Mouse (Mus musculus): ENCODE measurements around the gene Swsap1. TPM values are rescaled to one million over a fixed set of nuclear protein-coding genes. Genes with fewer than 3 reads are reported as not detected.

Swsap1 gene
- polyA plus RNA-seq, 1 experiment from 2014 or later = 8.1 TPM

Other genes starting within 250 kb of the Swsap1 start
- gene Ldlr, start 232.3 kb upstream of the Swsap1 start, polyA plus RNA-seq (2016; fragmentation: Nextera tagmentation; extraction: Ambion mirVana) = 52.2 and 58.9 TPM in 2 replicates
- 146 and 175 TPM in 2 replicates for gene Spc24, start 195.5 kb upstream of the Swsap1 start, polyA plus RNA-seq (2016; fragmentation: Nextera tagmentation; extraction: Ambion mirVana)
- gene Kank2, start 157.0 kb upstream of the Swsap1 start, polyA plus RNA-seq (2016; fragmentation: Nextera tagmentation; extraction: Ambion mirVana) = 8.6 and 9.5 TPM in 2 replicates
- 0.47 and 0.83 TPM in 2 replicates for gene Angptl8, start 120.2 kb upstream of the Swsap1 start, polyA plus RNA-seq (2016; fragmentation: Nextera tagmentation; extraction: Ambion mirVana)
- 22.0 and 23.5 TPM in 2 replicates for gene Dock6, start 103.1 kb upstream of the Swsap1 start, polyA plus RNA-seq (2016; fragmentation: Nextera tagmentation; extraction: Ambion mirVana)
- gene Rab3d, start 37.6 kb upstream of the Swsap1 start, polyA plus RNA-seq (2016; fragmentation: Nextera tagmentation; extraction: Ambion mirVana) = 8.3 and 9.7 TPM in 2 replicates
- gene Ccdc159, start 28.3 kb upstream of the Swsap1 start, polyA plus RNA-seq (2016; fragmentation: Nextera tagmentation; extraction: Ambion mirVana) = 4.2 and 4.6 TPM in 2 replicates
- gene Tmem205, start 28.2 kb upstream of the Swsap1 start, polyA plus RNA-seq (2016; fragmentation: Nextera tagmentation; extraction: Ambion mirVana) = 39.0 and 39.2 TPM in 2 replicates
- gene Plppr2, start 18.7 kb upstream of the Swsap1 start, polyA plus RNA-seq (2016; fragmentation: Nextera tagmentation; extraction: Ambion mirVana) = 14.7 and 22.4 TPM in 2 replicates
- gene Epor, start 7.8 kb downstream of the Swsap1 start, polyA plus RNA-seq (2016; fragmentation: Nextera tagmentation; extraction: Ambion mirVana) = 8.9 and 10.2 TPM in 2 replicates
- gene Rgl3, start 33.7 kb downstream of the Swsap1 start, polyA plus RNA-seq (2016; fragmentation: Nextera tagmentation; extraction: Ambion mirVana) = 3.0 and 3.7 TPM in 2 replicates
- gene Ccdc151, start 46.9 kb downstream of the Swsap1 start, polyA plus RNA-seq (2016; fragmentation: Nextera tagmentation; extraction: Ambion mirVana) = 5.7 and 6.3 TPM in 2 replicates
- 108 and 112 TPM in 2 replicates for gene Prkcsh, start 47.1 kb downstream of the Swsap1 start, polyA plus RNA-seq (2016; fragmentation: Nextera tagmentation; extraction: Ambion mirVana)
- gene Elavl3, start 96.3 kb downstream of the Swsap1 start, polyA plus RNA-seq (2016; fragmentation: Nextera tagmentation; extraction: Ambion mirVana) = 16.7 and 26.8 TPM in 2 replicates
- gene Gm49318, start 115.5 kb downstream of the Swsap1 start, polyA plus RNA-seq (2016; fragmentation: Nextera tagmentation; extraction: Ambion mirVana) = not detected in 2 replicates
- gene Zfp653, start 115.6 kb downstream of the Swsap1 start, polyA plus RNA-seq (2016; fragmentation: Nextera tagmentation; extraction: Ambion mirVana) = 11.7 and 12.6 TPM in 2 replicates
- 41.1 and 44.1 TPM in 2 replicates for gene Ecsit, start 129.7 kb downstream of the Swsap1 start, polyA plus RNA-seq (2016; fragmentation: Nextera tagmentation; extraction: Ambion mirVana)
- gene Cnn1, start 143.5 kb downstream of the Swsap1 start, polyA plus RNA-seq (2016; fragmentation: Nextera tagmentation; extraction: Ambion mirVana) = 1.0 and 3.0 TPM in 2 replicates
- gene Elof1, start 161.4 kb downstream of the Swsap1 start, polyA plus RNA-seq (2016; fragmentation: Nextera tagmentation; extraction: Ambion mirVana) = 251 and 265 TPM in 2 replicates
- gene Acp5, start 180.0 kb downstream of the Swsap1 start, polyA plus RNA-seq (2016; fragmentation: Nextera tagmentation; extraction: Ambion mirVana) = 20.2 and 20.9 TPM in 2 replicates
- 57.8 and 60.3 TPM in 2 replicates for gene Pigyl, start 201.1 kb downstream of the Swsap1 start, polyA plus RNA-seq (2016; fragmentation: Nextera tagmentation; extraction: Ambion mirVana)
- gene Zfp872, start 232.3 kb downstream of the Swsap1 start, polyA plus RNA-seq (2016; fragmentation: Nextera tagmentation; extraction: Ambion mirVana) = 0.25 TPM in 2 replicates